Mouse (Mus musculus): ENCODE data around the gene Zfp991.
"Not testable (repeated sequence)": the region's sequence is repeated elsewhere in the genome, so short reads cannot be mapped to it uniquely, and the experiment has no call there.

- not testable (repeated sequence) for TF ChIP-seq GATA1 (IDR thresholded peaks at IDR 0.05; ENCODE audit: borderline replicate concordance, low read length); FLI1 (IDR thresholded peaks at IDR 0.05; ENCODE audit: low read length)
These were observed 6.0 kb upstream of the Zfp991 start for GRCm38 (mm10) chr4:147125870-147126269.

Data from megakaryocyte, embryonic 14.5 days (primary cell).